Mouse (Mus musculus) urinary bladder, postnatal 36 days (tissue): ENCODE data around the gene Xirp1.

Source experiments
- DNase-seq, 2 experiments: peaks; one replicate each; pipeline ENCODE4 v3.0.0; 2022; ENCODE audit warnings: low spot score in 2 of 2, mixed read lengths in 1 of 2

The Xirp1 gene

DNA sequence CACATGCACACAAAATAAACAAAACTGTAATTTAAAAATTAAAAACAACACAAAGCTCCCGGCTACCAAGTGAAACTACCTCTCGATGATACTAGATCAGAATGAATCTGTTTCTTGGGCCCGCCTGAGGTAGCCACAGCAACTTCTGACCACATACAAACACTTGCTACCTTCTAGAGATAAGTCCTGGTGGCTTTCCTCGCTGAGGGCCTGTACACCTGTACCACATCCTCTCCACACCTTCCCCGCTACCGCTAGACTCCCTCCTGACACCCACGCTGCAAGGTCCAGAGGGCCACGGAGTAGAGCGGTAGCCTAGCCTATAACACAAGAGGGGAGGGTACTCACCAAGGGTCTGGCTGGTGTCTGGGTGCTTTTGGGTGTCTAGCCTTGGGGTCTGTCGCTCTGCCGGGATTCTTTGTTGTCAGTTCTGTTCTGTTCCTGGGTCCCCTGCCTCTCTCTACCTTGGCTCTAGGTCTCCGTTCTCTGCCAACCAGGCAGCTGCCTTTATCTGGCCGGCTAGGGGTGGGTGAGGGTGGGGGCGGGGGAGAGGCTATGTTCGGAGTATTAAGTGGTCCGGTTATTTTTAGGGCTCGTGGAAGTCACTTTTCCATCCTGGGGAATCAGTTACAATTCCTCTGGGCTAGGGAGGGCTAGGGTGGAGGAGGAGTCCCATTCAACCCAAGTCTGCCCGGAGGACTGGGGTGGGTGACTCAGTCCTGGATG, at the start of gene Xirp1:
TSS of gene Xirp1 (minus strand) at position 513 of the 726 bp plus-strand sequence.
- DNase-seq, result no peak

- DNase-seq, result peak; percentile 75 to 80
Observed at GRCm38 (mm10) chr9:120073169-120073568, 49.8 kb upstream of the Xirp1 start.

- no peak for DNase-seq
Observed at GRCm38 (mm10) chr9:120071251-120071650, 47.9 kb upstream of the Xirp1 start.

DNA sequence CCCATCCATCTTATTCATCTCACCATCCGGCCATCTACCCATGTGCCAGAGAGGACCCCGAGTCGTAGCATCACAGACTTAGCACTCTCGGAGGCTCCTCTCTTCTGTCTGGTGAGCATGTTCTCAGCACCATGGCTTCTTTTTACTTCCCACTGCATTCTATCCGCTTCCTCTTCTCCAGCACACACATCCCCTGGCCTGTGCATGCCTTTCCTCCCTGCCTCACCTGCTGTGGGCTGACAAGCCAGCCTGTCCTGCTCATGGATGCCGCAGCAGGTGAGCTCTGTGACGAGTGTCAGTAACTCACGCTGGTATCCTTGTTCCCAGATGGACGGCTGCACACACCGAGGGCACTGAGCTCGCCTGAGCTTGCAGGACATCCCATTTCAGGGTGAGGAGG, 46.4 kb upstream of the Xirp1 start, which contains the start of gene Cx3cr1:
TSS of gene Cx3cr1 (minus strand) at position 101 of the 400 bp plus-strand sequence.
- DNase-seq, result no peak

DNA sequence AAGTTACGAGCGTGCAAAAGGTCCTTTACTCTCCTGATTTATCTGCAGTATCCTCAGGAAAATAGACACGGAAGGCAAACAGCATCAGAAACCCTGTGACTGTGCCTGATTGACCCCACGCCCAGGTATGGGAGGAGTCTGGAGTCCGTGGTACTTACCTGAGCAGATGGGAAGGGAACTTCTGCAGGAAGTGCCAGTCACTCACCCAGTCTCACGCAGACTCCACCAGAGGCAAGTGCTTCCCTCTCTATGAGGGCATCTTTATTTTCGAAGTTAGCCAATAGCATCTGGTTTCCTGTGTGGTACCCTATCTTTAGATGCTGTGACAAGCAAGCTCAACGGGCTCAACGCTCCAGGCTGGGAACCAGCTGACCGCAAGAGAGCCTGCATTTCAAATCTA, 44.6 kb upstream of the Xirp1 start:
- DNase-seq, result no peak

GRCm38 (mm10) chr9:120067609-120068008, 44.2 kb upstream of the Xirp1 start:
- no peak for DNase-seq

DNA sequence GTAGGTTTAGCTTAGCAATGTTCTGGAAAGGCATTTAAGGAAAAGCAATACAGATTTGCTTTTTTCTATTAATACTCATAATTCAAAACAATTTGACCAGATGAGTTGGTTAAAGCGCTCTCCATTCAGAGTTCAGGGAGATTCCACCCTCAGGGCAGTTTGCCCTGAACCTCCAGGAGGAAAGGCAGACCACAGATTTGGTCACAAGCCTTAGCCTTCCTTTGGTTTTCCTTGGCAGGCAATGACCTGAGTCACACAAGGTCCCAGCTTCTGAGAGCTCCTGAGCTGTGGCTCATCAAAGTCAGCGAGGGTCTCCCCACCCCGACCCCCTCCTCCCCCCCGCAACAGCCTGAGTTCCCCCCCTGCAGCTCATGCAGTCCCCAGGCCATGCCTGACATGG, 40.9 kb upstream of the Xirp1 start:
- DNase-seq, result no peak

GRCm38 (mm10) chr9:120058730-120059129, 35.3 kb upstream of the Xirp1 start:
- no peak for DNase-seq

- DNase-seq, result no peak
Observed at GRCm38 (mm10) chr9:120056201-120056600, 32.8 kb upstream of the Xirp1 start.

GRCm38 (mm10) chr9:120054545-120055277, 31.3 kb upstream of the Xirp1 start:
- no peak for DNase-seq

- no peak for DNase-seq
Observed at GRCm38 (mm10) chr9:120049407-120049806, 26.0 kb upstream of the Xirp1 start.

GRCm38 (mm10) chr9:120048495-120048894, 25.1 kb upstream of the Xirp1 start:
- DNase-seq, result no peak

DNA sequence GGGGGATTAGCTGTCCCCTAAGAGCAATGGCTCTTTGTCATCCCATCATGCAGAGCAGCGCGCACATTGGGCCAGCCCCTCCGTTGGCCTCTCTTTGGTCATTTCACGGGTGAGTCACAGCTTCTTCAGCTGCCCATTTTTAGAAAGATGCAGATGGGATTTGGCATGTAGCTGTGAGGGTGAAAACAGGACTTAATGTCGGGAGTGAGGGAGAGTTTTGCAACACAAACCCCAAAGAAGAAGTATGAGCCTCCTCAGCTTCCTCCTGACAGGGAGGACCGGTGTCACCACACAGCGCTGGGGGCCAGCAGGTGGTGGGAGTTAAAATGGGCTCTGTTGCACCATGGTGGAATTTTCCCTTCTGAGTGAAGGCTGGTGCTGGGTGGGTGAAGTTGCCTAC, 19.7 kb upstream of the Xirp1 start:
- DNase-seq, result no peak

GRCm38 (mm10) chr9:120037414-120037813, 14.0 kb upstream of the Xirp1 start:
- no peak for DNase-seq

DNA sequence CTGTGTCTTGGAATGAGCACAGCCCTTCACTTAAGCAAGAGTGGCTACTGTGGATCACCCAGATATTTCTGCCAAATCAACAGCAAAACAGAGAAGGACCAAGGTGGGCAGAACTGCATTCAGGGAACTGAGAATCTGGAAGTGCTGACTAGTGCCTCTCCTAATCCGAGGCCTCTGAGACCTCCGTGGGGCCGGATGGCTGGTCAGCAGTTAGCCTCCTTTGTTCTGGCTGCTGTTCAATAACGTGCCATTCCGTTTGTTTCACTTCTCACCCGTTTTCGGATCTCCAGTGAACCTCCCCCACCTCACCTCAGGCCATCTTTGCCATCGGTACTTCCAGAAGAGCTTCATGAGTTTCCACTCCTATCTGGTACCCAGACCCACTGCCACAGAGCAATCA, 11.0 kb upstream of the Xirp1 start:
- DNase-seq, result no peak

DNA sequence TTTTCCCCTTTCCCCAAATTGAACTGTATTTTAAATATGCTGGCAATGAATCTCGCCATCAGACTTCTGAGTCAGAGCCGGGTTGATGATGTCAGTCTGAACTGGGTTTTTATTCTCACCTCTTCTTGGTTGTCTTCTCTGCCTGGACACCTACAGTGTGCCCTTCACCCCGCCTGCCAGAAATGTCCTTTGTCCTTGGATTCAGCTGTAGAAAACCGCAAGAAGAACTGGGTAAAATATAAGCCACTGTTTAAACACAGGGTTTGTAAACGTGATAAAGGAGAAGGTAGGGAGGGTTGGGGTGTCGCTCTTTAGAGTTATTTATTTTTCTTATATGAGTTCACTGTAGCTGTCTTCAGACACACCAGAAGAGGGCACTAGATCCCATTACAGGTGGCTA, 9.3 kb upstream of the Xirp1 start:
- DNase-seq, result no peak

- DNase-seq, result no peak
Observed at GRCm38 (mm10) chr9:120030421-120030820, 7.0 kb upstream of the Xirp1 start.

DNA sequence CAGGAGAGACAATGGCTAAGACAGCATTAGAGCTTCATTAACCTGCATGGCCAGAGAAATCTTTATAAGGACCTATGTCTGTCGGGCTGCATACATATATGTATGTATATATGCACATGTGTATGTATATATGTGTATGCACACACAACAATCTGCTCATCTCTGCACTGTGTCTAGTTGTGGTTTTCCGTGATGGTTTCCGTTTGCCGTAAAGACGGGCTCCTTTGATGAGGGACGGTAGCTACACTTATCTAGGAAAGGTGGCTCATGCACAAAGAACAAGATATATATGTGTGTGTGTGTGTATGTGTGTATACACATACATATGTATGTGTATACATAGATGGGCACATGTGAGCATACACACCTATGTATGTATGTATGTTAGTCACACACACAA, 6.5 kb upstream of the Xirp1 start:
- DNase-seq, result no peak

GRCm38 (mm10) chr9:120027401-120028151, 4.2 kb upstream of the Xirp1 start:
- DNase-seq, result peak in 1 of 2 experiments; percentile 47

- DNase-seq, result no peak
Observed at GRCm38 (mm10) chr9:120024625-120025024, 1.2 kb upstream of the Xirp1 start.

DNA sequence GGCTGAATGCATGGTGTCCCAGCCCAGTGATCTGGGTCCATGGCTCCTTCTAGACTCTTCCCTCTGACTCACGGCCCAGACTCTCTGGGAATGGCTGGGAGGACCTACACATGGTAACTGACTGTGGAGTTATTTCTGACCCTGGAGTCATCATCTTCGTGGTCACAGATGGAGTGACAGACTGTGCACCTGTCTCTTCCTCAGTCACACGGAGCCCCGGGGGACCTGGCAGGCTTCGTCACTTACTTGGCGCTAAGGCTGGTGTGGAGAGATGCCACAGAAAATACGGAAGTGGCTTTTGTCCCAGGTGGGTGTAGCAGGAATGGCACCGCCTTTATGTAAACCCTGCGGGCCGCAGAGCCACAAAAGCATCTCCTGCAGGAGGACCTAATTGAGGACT, 773 bp upstream of the Xirp1 start:
- no peak for DNase-seq

DNA sequence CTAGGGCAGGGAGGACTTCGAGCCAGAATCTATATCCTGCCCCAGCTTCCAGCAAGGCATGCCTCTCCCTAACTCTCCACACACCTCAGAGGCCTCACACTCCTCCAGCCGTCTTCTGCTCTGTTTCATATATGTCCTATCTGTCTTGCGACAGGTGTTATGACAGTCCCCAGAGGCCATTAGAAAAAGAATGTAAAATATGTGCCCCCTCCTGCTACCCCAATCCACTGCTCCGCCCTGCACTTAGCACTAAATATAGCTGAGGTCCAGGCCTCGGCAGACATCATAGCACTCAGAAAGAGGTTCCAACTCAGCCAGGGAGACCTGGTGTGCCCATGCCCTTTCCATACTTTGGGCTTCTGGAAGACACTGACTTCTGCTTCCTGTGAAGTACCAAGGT, 2.2 kb downstream of the Xirp1 start:
- no peak for DNase-seq
